Mouse (Mus musculus): ENCODE results near the gene Pank1. TPM values are rescaled to one million over a fixed set of nuclear protein-coding genes. Genes with fewer than 3 reads are reported as not detected.

Gene Pank1
- polyA plus RNA-seq, 1 experiment from 2014 or later = 7.7 TPM

GRCm38 (mm10) chr19:34846005-34846404, 33.2 kb downstream of the Pank1 start:
- peak overlapping the region; percentile 9; the same call in 1 of the 2 replicates for H3K4me2 ChIP-seq (ENCODE audit: low read depth, low read length)
- H3K4me1 ChIP-seq (ENCODE audit: control insufficient read depth, insufficient read depth, low read length) = 0 out of 2 replicates have a peak, but pooled peaks cover 7% of the 10 kb centered on the region
- 52% methylated on average over 7 of the region's 7 CpGs for WGBS

GRCm38 (mm10) chr19:34845331-34845730, 33.9 kb downstream of the Pank1 start:
- Histone ChIP-seq H3K9ac (ENCODE audit: low read depth, low read length) (no peak overlapping the region), H3K4me2 (ENCODE audit: low read depth, low read length) (no peak overlapping the region), H3K4me1 (ENCODE audit: control insufficient read depth, insufficient read depth, low read length) (0 out of 2 replicates have a peak, but pooled peaks cover 7% of the 10 kb centered on the region), H3K36me3 (ENCODE audit: control insufficient read depth, insufficient read depth, low read length) (peaks cover 4% of the 10 kb centered on the region; the same call in 1 of the 2 replicates), H3K9me3 (ENCODE audit: control insufficient read depth, low read length) (no peaks in the 10 kb centered on the region; the same call in 1 of the 2 replicates), H3K27ac (replicated peaks; ENCODE audit: low read depth, low read length) (no peak overlapping the region), H3K27me3 (replicated peaks; ENCODE audit: control insufficient read depth, insufficient read depth, low read length) (no peaks in the 10 kb centered on the region), H3K4me3 (ENCODE audit: low read depth, low read length) (no peak overlapping the region)
- no peak for DNase-seq (ENCODE audit: low spot score)
- no peak for ATAC-seq (ENCODE audit: low read depth)
- 93% methylated on average over 8 of the region's 8 CpGs for WGBS

More at GRCm38 (mm10) chr19:34846005-34846404, 33.2 kb downstream of the Pank1 start:
- H3K9ac ChIP-seq (ENCODE audit: low read depth, low read length) = no peak overlapping the region
- ATAC-seq (ENCODE audit: low read depth) (no peak), DNase-seq (ENCODE audit: low spot score) (no peak)
- H3K27ac ChIP-seq (replicated peaks; ENCODE audit: low read depth, low read length) = no peak overlapping the region
- no peaks in the 10 kb centered on the region for H3K36me3 ChIP-seq (ENCODE audit: control insufficient read depth, insufficient read depth, low read length)
- no peaks in the 10 kb centered on the region; the same call in 1 of the 2 replicates for H3K9me3 ChIP-seq (ENCODE audit: control insufficient read depth, low read length)
- no peaks in the 10 kb centered on the region for H3K27me3 ChIP-seq (replicated peaks; ENCODE audit: control insufficient read depth, insufficient read depth, low read length)
- no peak overlapping the region for H3K4me3 ChIP-seq (ENCODE audit: low read depth, low read length)

- no peaks in the 10 kb centered on the region for H3K9me3 ChIP-seq (ENCODE audit: control insufficient read depth, low read length)
- peaks cover 8% of the 10 kb centered on the region; the same call in 1 of the 2 replicates for H3K36me3 ChIP-seq (ENCODE audit: control insufficient read depth, insufficient read depth, low read length)
- no peak for ATAC-seq (ENCODE audit: low read depth)
- no peak overlapping the region for H3K27ac ChIP-seq (replicated peaks; ENCODE audit: low read depth, low read length)
- 0 out of 2 replicates have a peak, but pooled peaks cover 7% of the 10 kb centered on the region for H3K4me1 ChIP-seq (ENCODE audit: control insufficient read depth, insufficient read depth, low read length)
- 86% methylated on average over 5 of the region's 5 CpGs for WGBS
- no peaks in the 10 kb centered on the region for H3K27me3 ChIP-seq (replicated peaks; ENCODE audit: control insufficient read depth, insufficient read depth, low read length)
- DNase-seq (ENCODE audit: low spot score) = no peak
- no peak overlapping the region for H3K4me3 ChIP-seq (ENCODE audit: low read depth, low read length)
- no peak overlapping the region for H3K9ac ChIP-seq (ENCODE audit: low read depth, low read length)
- H3K4me2 ChIP-seq (ENCODE audit: low read depth, low read length) = no peak overlapping the region
Measured at GRCm38 (mm10) chr19:34844760-34845159, 34.5 kb downstream of the Pank1 start.

GRCm38 (mm10) chr19:34844047-34844446, 35.2 kb downstream of the Pank1 start:
- DNase-seq (ENCODE audit: low spot score) (no peak), ATAC-seq (ENCODE audit: low read depth) (no peak)
- peaks cover 10% of the 10 kb centered on the region; the same call in 1 of the 2 replicates for H3K36me3 ChIP-seq (ENCODE audit: control insufficient read depth, insufficient read depth, low read length)
- H3K9me3 ChIP-seq (ENCODE audit: control insufficient read depth, low read length) = no peaks in the 10 kb centered on the region
- 62% methylated on average over 9 of the region's 9 CpGs for WGBS
- 0 out of 2 replicates have a peak, but pooled peaks cover 7% of the 10 kb centered on the region for H3K4me1 ChIP-seq (ENCODE audit: control insufficient read depth, insufficient read depth, low read length)
- H3K9ac ChIP-seq (ENCODE audit: low read depth, low read length) = no peak overlapping the region
- no peak overlapping the region for H3K27ac ChIP-seq (replicated peaks; ENCODE audit: low read depth, low read length)
- H3K4me3 ChIP-seq (ENCODE audit: low read depth, low read length) = no peak overlapping the region
- no peaks in the 10 kb centered on the region for H3K27me3 ChIP-seq (replicated peaks; ENCODE audit: control insufficient read depth, insufficient read depth, low read length)
- no peak overlapping the region for H3K4me2 ChIP-seq (ENCODE audit: low read depth, low read length)

GRCm38 (mm10) chr19:34841719-34842506, 37.3 kb downstream of the Pank1 start:
- Histone ChIP-seq H3K4me1 (ENCODE audit: control insufficient read depth, insufficient read depth, low read length) (0 out of 2 replicates have a peak, but pooled peaks cover 7% of the 10 kb centered on the region), H3K36me3 (ENCODE audit: control insufficient read depth, insufficient read depth, low read length) (peaks cover 10% of the 10 kb centered on the region; the same call in 1 of the 2 replicates)
- peak; percentile 35 for DNase-seq (ENCODE audit: low spot score)

GRCm38 (mm10) chr19:34838624-34839023, 40.6 kb downstream of the Pank1 start:
- Histone ChIP-seq H3K27ac (replicated peaks; ENCODE audit: low read depth, low read length) (no peak overlapping the region), H3K27me3 (replicated peaks; ENCODE audit: control insufficient read depth, insufficient read depth, low read length) (no peaks in the 10 kb centered on the region), H3K4me3 (ENCODE audit: low read depth, low read length) (no peak overlapping the region), H3K9me3 (ENCODE audit: control insufficient read depth, low read length) (no peaks in the 10 kb centered on the region), H3K4me2 (ENCODE audit: low read depth, low read length) (no peak overlapping the region), H3K36me3 (ENCODE audit: control insufficient read depth, insufficient read depth, low read length) (peaks cover 10% of the 10 kb centered on the region; the same call in 1 of the 2 replicates), H3K9ac (ENCODE audit: low read depth, low read length) (no peak overlapping the region), H3K4me1 (ENCODE audit: control insufficient read depth, insufficient read depth, low read length) (0 out of 2 replicates have a peak, but pooled peaks cover 3% of the 10 kb centered on the region)
- 94% methylated on average over 9 of the region's 9 CpGs for WGBS
- DNase-seq (ENCODE audit: low spot score) (no peak), ATAC-seq (ENCODE audit: low read depth) (no peak)

More at GRCm38 (mm10) chr19:34841719-34842506, 37.3 kb downstream of the Pank1 start:
- H3K4me3 ChIP-seq (ENCODE audit: low read depth, low read length) = no peak overlapping the region
- H3K9ac ChIP-seq (ENCODE audit: low read depth, low read length) = no peak overlapping the region
- H3K9me3 ChIP-seq (ENCODE audit: control insufficient read depth, low read length) = no peaks in the 10 kb centered on the region
- peak; percentile 60; the same call in 1 of the 2 replicates for ATAC-seq (ENCODE audit: low read depth)
- no peak overlapping the region for H3K4me2 ChIP-seq (ENCODE audit: low read depth, low read length)
- WGBS = 42% methylated on average over 9 of the region's 9 CpGs
- no peak overlapping the region for H3K27ac ChIP-seq (replicated peaks; ENCODE audit: low read depth, low read length)
- H3K27me3 ChIP-seq (replicated peaks; ENCODE audit: control insufficient read depth, insufficient read depth, low read length) = no peaks in the 10 kb centered on the region

- 90% methylated on average over 4 of the region's 4 CpGs for WGBS
- ATAC-seq (ENCODE audit: low read depth) = no peak
Measured at GRCm38 (mm10) chr19:34831702-34832101, 47.6 kb downstream of the Pank1 start.

GRCm38 (mm10) chr19:34827916-34828635, 51.2 kb downstream of the Pank1 start:
- ATAC-seq (ENCODE audit: low read depth) (no peak), DNase-seq (ENCODE audit: low spot score) (no peak)
- Histone ChIP-seq H3K27ac (replicated peaks; ENCODE audit: low read depth, low read length) (no peak overlapping the region), H3K4me1 (ENCODE audit: control insufficient read depth, insufficient read depth, low read length) (no peaks in the 10 kb centered on the region), H3K36me3 (ENCODE audit: control insufficient read depth, insufficient read depth, low read length) (0 out of 2 replicates have a peak, but pooled peaks cover 3% of the 10 kb centered on the region), H3K4me2 (ENCODE audit: low read depth, low read length) (no peak overlapping the region), H3K27me3 (replicated peaks; ENCODE audit: control insufficient read depth, insufficient read depth, low read length) (no peaks in the 10 kb centered on the region), H3K4me3 (ENCODE audit: low read depth, low read length) (no peak overlapping the region), H3K9me3 (ENCODE audit: control insufficient read depth, low read length) (no peaks in the 10 kb centered on the region), H3K9ac (ENCODE audit: low read depth, low read length) (no peak overlapping the region)
- 94% methylated on average over 5 of the region's 5 CpGs for WGBS

More at GRCm38 (mm10) chr19:34831702-34832101, 47.6 kb downstream of the Pank1 start:
- no peak overlapping the region for H3K4me3 ChIP-seq (ENCODE audit: low read depth, low read length)
- no peak overlapping the region for H3K9ac ChIP-seq (ENCODE audit: low read depth, low read length)
- no peak overlapping the region for H3K27ac ChIP-seq (replicated peaks; ENCODE audit: low read depth, low read length)
- H3K4me1 ChIP-seq (ENCODE audit: control insufficient read depth, insufficient read depth, low read length) = no peaks in the 10 kb centered on the region
- no peaks in the 10 kb centered on the region for H3K36me3 ChIP-seq (ENCODE audit: control insufficient read depth, insufficient read depth, low read length)
- H3K4me2 ChIP-seq (ENCODE audit: low read depth, low read length) = no peak overlapping the region
- no peaks in the 10 kb centered on the region for H3K27me3 ChIP-seq (replicated peaks; ENCODE audit: control insufficient read depth, insufficient read depth, low read length)
- no peaks in the 10 kb centered on the region for H3K9me3 ChIP-seq (ENCODE audit: control insufficient read depth, low read length)
- DNase-seq (ENCODE audit: low spot score) = no peak
